Mouse (Mus musculus): ENCODE data around the gene Snrk. TPM values are rescaled to one million over a fixed set of nuclear protein-coding genes. Genes with fewer than 3 reads are reported as not detected.
A peak's percentile ranks its signal among the peaks of the same experiment; 100 is the strongest.
"Not testable (repeated sequence)": the region's sequence is repeated elsewhere in the genome, so short reads cannot be mapped to it uniquely, and the experiment has no call there.

Snrk gene
- polyA plus RNA-seq, 1 experiment from 2014 or later, result 49.4 TPM

DNA sequence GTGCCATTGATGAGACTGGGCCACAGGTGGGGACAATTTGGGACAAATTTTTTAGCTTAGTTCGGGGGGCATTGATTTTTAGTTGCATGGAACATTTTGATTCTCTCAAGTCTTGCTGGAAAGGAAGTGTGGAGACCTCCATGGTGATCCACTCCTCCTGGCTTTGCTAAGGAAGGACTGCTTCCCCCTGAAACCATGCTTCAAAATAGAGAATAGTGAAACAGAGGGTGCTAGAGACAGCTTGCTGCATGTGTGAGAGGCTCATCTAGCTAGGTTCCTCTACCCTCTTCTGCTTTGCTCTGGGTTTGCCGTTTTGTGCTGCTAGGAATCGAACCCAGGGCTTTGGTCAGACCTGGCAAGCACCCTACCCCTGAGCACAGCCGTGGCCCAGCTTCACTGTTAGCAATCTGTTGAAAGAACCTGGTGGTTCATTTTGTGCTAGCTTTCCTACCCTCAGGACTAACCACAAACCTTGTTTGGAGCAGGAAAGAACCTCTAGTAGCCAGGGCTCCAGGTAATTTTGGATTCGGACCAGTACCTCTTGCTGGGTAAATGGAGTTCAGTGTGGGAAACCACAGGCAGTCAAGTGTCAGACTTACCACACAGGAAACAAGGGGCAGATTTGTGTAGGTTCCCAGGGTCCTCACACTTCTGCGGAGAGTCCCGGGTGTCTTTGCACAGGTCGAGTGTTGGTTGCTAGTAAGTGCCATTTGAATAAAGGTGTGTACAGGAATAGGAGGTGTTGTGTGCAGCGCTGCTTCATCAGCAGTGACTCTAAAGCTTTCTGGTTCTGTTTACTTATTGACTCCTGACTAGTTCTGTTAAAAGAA lies 33.1 kb downstream of the Snrk start:
- Histone ChIP-seq H3K27ac (no peak overlapping the region), H3K9ac (no peak overlapping the region), H3K9me3 (no peaks in the 10 kb centered on the region), H3K27me3 (replicated peaks) (no peaks in the 10 kb centered on the region), H3K4me3 (replicated peaks) (no peak overlapping the region), H3K4me1 (replicated peaks) (peaks cover 16% of the 10 kb centered on the region; the same call in 1 of the 2 replicates), H3K4me2 (replicated peaks) (no peak overlapping the region), H3K36me3 (peaks cover 5% of the 10 kb centered on the region)
- ATAC-seq, result no peak
- 86% methylated on average over 9 of the region's 9 CpGs for WGBS

DNA sequence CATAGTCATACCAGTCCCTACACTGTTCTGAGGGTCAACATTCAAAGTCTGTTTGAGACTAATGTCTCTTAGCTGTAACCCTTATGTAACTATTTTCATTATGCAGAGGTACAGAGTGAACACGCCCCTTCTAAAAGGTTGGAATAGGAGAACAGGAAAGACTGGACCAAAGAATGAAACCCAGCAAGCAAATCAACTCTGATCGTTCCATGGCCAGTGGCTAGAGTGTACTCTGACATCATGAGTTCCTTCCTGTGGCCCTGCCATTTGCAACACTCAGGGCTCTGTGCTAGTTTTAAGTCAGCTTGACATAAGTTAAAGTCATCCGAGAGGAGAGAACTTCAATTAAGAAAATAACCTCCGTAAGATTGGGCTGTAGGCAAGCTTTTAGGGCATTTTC lies 35.0 kb downstream of the Snrk start:
- ATAC-seq, result no peak
- 87% methylated on average over 4 of the region's 4 CpGs for WGBS
- H3K4me1 ChIP-seq (replicated peaks), result peaks cover 8% of the 10 kb centered on the region; the same call in 1 of the 2 replicates

DNA sequence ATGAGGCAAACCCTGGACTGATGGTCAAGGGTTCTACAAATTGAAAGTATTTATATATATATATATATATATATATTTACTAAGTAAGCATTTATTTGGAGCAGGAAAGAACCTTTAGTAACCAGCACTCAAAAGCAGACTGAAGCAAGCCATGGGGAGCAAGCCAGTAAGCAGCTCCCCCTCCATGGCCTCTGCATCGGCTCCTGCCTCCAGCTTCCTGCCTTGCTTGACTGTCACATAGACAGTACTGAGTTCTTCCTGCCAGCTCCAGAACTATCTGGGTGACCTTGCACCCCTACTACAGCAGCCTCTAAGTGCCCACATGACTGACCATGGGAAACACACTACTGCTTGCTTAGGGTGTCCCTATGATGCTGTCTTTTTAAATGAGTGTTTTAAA lies 35.4 kb downstream of the Snrk start:
- Histone ChIP-seq H3K36me3 (peaks cover 8% of the 10 kb centered on the region; the same call in 1 of the 2 replicates), H3K4me2 (replicated peaks) (no peak overlapping the region), H3K9me3 (no peaks in the 10 kb centered on the region), H3K9ac (no peak overlapping the region), H3K4me3 (replicated peaks) (no peak overlapping the region), H3K27me3 (replicated peaks) (no peaks in the 10 kb centered on the region), H3K4me1 (replicated peaks) (peaks cover 10% of the 10 kb centered on the region; the same call in 1 of the 2 replicates), H3K27ac (no peak overlapping the region)
- ATAC-seq, result no peak
- WGBS, result 73% methylated on average over 1 of the region's 1 CpGs

More for the DNA sequence above, 35.0 kb downstream of the Snrk start:
- no peaks in the 10 kb centered on the region for H3K9me3 ChIP-seq
- no peak overlapping the region for H3K27ac ChIP-seq
- H3K27me3 ChIP-seq (replicated peaks), result no peaks in the 10 kb centered on the region
- no peak overlapping the region for H3K9ac ChIP-seq
- H3K4me3 ChIP-seq (replicated peaks), result no peak overlapping the region
- peaks cover 5% of the 10 kb centered on the region; the same call in 1 of the 2 replicates for H3K36me3 ChIP-seq
- H3K4me2 ChIP-seq (replicated peaks), result no peak overlapping the region

DNA sequence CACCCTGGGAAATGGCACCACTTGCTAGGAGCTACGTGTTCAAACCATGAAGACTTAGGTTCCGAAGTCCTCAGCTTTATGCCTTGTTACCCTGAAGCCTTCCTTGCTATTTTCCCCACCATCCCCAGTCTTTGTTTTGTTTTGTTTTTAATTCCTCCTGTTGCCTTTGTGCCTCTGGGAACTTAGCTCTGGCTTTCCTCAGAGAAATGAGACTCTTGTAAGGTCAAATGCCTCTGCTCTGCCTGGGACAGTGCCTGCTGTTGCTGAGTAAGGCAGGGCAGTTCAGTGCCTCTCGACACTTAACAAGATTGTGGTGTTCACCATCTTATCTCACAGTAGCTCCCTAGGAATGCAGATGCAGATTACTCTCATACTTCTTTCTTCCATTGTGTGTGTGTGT lies 36.4 kb downstream of the Snrk start:
- no peak overlapping the region for H3K27ac ChIP-seq
- no peak overlapping the region for H3K4me2 ChIP-seq (replicated peaks)
- no peak overlapping the region for H3K4me3 ChIP-seq (replicated peaks)
- H3K9me3 ChIP-seq, result no peaks in the 10 kb centered on the region
- H3K4me1 ChIP-seq (replicated peaks), result peaks cover 10% of the 10 kb centered on the region; the same call in 1 of the 2 replicates
- no peak overlapping the region for H3K9ac ChIP-seq
- peaks cover 14% of the 10 kb centered on the region for H3K36me3 ChIP-seq
- no peaks in the 10 kb centered on the region for H3K27me3 ChIP-seq (replicated peaks)
- ATAC-seq, result no peak
- 76% methylated on average over 3 of the region's 3 CpGs for WGBS

- no peak overlapping the region for H3K27ac ChIP-seq
- no peak overlapping the region for H3K9ac ChIP-seq
These were observed 38.1 kb downstream of the Snrk start for GRCm38 (mm10) chr9:122155193-122155592.

DNA sequence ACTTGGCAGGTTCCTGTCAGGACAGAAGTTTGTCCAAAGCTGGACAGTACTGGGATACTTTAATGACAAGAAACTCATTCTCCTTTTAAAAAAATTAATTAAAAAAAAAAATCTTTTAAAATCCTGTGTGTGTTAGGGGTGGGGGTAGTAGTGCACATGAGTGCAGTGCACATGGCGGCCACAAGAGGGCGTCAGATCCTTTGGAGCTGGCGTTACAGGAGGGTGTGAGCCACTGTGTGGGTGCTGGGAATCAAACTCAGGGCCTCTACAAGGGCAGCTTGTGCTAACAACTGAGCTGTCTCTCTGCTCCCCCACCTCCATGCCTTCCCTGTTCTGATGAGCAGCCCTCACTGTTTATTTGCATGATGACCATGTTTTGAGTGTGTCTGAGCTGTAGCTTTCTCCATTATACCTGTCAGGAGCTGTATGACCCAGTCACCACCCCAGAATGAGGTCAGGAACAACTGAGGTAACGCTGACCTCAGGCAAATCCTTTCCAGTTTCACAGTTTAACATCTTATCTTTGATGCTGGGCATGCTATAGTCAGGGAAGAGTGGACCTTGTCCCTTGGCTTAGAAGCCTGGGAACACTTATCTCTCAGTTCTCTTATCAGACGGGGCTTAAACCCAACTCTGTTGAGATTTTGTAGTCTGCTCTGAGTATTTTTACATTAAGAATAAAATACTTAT lies 39.5 kb downstream of the Snrk start:
- no peak overlapping the region for H3K4me3 ChIP-seq (replicated peaks)
- peaks cover 21% of the 10 kb centered on the region for H3K36me3 ChIP-seq

More at GRCm38 (mm10) chr9:122155193-122155592, 38.1 kb downstream of the Snrk start:
- no peak overlapping the region for H3K4me3 ChIP-seq (replicated peaks)
- H3K9me3 ChIP-seq, result no peaks in the 10 kb centered on the region
- H3K36me3 ChIP-seq, result peaks cover 15% of the 10 kb centered on the region
- no peak for ATAC-seq
- H3K4me2 ChIP-seq (replicated peaks), result no peak overlapping the region
- 89% methylated on average over 1 of the region's 1 CpGs for WGBS
- H3K27me3 ChIP-seq (replicated peaks), result no peaks in the 10 kb centered on the region
- 0 out of 2 replicates have a peak, but pooled peaks cover 8% of the 10 kb centered on the region for H3K4me1 ChIP-seq (replicated peaks)

GRCm38 (mm10) chr9:122157079-122157441 lies 40.0 kb downstream of the Snrk start:
- 87% methylated on average over 14 of the region's 14 CpGs for WGBS
- Histone ChIP-seq H3K4me1 (replicated peaks) (0 out of 2 replicates have a peak, but pooled peaks cover 4% of the 10 kb centered on the region), H3K27me3 (replicated peaks) (no peaks in the 10 kb centered on the region), H3K27ac (0 out of 2 replicates have a peak overlapping the region, but pooled peaks have one; percentile 36), H3K4me3 (replicated peaks) (no peak overlapping the region), H3K9ac (no peak overlapping the region), H3K9me3 (no peaks in the 10 kb centered on the region), H3K4me2 (replicated peaks) (no peak overlapping the region), H3K36me3 (peaks cover 21% of the 10 kb centered on the region)
- peak; percentile 44; the same call in 1 of the 2 replicates for ATAC-seq

More for the DNA sequence above, 39.5 kb downstream of the Snrk start:
- H3K27me3 ChIP-seq (replicated peaks), result no peaks in the 10 kb centered on the region
- 0 out of 2 replicates have a peak, but pooled peaks cover 8% of the 10 kb centered on the region for H3K4me1 ChIP-seq (replicated peaks)
- H3K9ac ChIP-seq, result no peak overlapping the region
- WGBS, result 75% methylated on average over 5 of the region's 5 CpGs
- H3K4me2 ChIP-seq (replicated peaks), result no peak overlapping the region
- peak; percentile 86 for ATAC-seq
- H3K9me3 ChIP-seq, result no peaks in the 10 kb centered on the region
- H3K27ac ChIP-seq, result 0 out of 2 replicates have a peak overlapping the region, but pooled peaks have one; percentile 36

DNA sequence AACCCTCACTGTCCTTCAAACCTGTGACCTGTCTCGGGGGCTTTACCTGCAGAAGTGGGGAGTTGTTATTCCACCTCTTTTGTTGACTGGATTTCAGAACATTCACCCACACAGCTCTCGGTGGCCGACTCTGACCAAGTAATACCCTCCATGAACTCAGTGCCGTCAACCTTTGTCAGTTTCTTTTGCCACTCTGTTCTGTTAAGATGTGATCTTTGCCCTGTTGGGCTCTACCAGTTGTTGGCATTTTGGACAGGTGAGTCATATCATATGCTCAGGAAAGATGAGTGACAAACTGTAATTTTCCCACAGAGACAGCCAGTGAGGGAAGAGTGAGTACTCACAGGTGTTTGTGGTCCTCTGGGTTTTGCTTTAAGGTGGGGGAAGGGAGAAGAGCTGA lies 47.5 kb downstream of the Snrk start:
- Histone ChIP-seq H3K9me3 (no peaks in the 10 kb centered on the region), H3K36me3 (peaks cover 30% of the 10 kb centered on the region), H3K4me3 (replicated peaks) (no peak overlapping the region), H3K4me1 (replicated peaks) (no peaks in the 10 kb centered on the region), H3K9ac (no peak overlapping the region), H3K27me3 (replicated peaks) (no peaks in the 10 kb centered on the region), H3K27ac (no peak overlapping the region), H3K4me2 (replicated peaks) (no peak overlapping the region)
- 92% methylated on average over 4 of the region's 4 CpGs for WGBS
- no peak for ATAC-seq

- not testable (repeated sequence) for H3K9ac ChIP-seq; H3K9me3 ChIP-seq; H3K4me3 ChIP-seq (replicated peaks); H3K27ac ChIP-seq; H3K4me1 ChIP-seq (replicated peaks); H3K4me2 ChIP-seq (replicated peaks); H3K27me3 ChIP-seq (replicated peaks)
- peaks cover 27% of the 10 kb centered on the region for H3K36me3 ChIP-seq
- WGBS, result 55% methylated on average over 5 of the region's 5 CpGs
- ATAC-seq, result peak; percentile 62
These were observed 50.7 kb downstream of the Snrk start for GRCm38 (mm10) chr9:122167719-122168118.

- 88% methylated on average over 6 of the region's 6 CpGs for WGBS
- no peak overlapping the region for H3K4me2 ChIP-seq (replicated peaks)
- no peak overlapping the region for H3K4me3 ChIP-seq (replicated peaks)
- no peaks in the 10 kb centered on the region for H3K4me1 ChIP-seq (replicated peaks)
- H3K36me3 ChIP-seq, result peaks cover 17% of the 10 kb centered on the region
- ATAC-seq, result no peak
- no peak overlapping the region for H3K9ac ChIP-seq
- H3K9me3 ChIP-seq, result no peaks in the 10 kb centered on the region
- no peaks in the 10 kb centered on the region for H3K27me3 ChIP-seq (replicated peaks)
- H3K27ac ChIP-seq, result no peak overlapping the region
These were observed 52.8 kb downstream of the Snrk start for GRCm38 (mm10) chr9:122169901-122170300.

DNA sequence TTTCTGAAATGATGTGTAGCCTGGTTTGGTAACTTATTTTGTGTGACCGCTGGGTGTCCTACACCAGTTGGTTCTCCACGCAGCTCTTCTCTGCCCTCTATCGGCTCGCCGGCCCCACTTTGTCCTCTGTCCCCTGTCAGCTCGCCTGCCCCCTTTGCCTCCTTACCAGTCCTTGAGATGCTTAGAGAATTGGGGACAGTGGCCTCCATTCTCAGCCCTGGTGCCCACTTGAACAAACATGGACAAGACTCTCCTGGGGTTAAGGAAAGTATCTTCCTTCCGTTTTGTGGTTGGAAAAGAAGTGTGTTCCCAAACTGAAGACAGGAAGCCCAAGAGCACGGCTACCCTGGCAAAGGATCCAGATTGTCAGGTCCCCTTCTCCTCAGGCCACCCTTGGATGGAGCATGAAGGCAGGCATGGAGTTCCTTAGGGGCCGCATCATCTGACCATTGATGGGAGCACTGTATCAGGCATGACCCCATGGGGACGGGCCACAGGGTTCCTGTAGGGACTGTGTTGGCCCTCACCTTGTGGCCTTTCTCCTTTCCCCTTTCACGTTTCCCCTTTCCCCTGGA lies 55.6 kb downstream of the Snrk start:
- H3K9me3 ChIP-seq, result no peaks in the 10 kb centered on the region
- no peaks in the 10 kb centered on the region for H3K4me1 ChIP-seq (replicated peaks)
- no peaks in the 10 kb centered on the region for H3K27me3 ChIP-seq (replicated peaks)
- H3K4me2 ChIP-seq (replicated peaks), result no peak overlapping the region
- WGBS, result 90% methylated on average over 11 of the region's 11 CpGs
- H3K27ac ChIP-seq, result no peak overlapping the region
- no peak overlapping the region for H3K9ac ChIP-seq
- ATAC-seq, result no peak
- H3K36me3 ChIP-seq, result peaks cover 4% of the 10 kb centered on the region
- H3K4me3 ChIP-seq (replicated peaks), result no peak overlapping the region

Data from intestine, embryonic 15.5 days (tissue).